Mouse (Mus musculus) fibroblast of lung, adult 2 months (primary cell): ENCODE results near the gene Man2b1.
"Not testable (repeated sequence)": the region's sequence is repeated elsewhere in the genome, so short reads cannot be mapped to it uniquely, and the experiment has no call there.

ENCODE experiments used
- DNase-seq: peaks from one replicate; pipeline ENCODE4 v3.0.0-alpha.2; 2011; ENCODE audit warnings: low read depth

The Man2b1 gene

DNA sequence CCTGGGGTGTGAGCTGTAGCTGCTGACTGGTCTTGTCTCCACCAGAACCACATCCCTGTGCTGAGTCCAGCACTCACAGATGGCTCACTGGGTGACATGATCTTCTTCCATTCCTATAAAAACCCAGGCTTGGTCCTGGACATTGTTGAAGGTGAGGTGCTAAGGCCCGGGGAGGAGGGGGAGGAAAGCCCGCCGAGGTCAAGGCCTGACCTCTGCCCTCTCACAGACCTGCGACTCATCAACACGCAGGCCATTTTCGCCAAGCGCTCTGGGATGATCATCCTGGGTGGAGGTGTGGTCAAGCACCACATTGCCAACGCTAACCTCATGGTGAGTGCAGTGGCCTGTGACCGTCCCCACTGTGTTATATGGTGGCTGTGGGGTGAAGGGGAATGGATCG is 8.9 kb upstream of the Man2b1 start:
- no peak for DNase-seq

DNA sequence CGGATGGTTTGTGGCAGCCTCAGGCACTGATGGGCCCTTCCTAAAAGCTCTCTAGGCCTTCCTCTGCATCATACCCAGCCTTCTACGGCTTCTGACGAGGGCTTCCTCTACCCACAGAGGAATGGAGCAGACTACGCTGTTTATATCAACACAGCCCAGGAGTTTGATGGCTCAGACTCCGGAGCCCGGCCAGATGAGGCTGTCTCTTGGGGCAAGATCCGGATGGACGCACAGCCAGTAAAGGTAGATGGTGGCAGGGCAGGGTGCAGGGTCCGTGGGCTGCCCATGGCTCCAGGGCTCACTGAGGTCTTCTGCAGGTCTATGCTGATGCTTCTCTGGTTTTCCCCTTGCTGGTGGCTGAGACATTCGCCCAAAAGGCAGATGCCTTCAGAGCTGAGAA is 8.5 kb upstream of the Man2b1 start:
- no peak for DNase-seq

DNA sequence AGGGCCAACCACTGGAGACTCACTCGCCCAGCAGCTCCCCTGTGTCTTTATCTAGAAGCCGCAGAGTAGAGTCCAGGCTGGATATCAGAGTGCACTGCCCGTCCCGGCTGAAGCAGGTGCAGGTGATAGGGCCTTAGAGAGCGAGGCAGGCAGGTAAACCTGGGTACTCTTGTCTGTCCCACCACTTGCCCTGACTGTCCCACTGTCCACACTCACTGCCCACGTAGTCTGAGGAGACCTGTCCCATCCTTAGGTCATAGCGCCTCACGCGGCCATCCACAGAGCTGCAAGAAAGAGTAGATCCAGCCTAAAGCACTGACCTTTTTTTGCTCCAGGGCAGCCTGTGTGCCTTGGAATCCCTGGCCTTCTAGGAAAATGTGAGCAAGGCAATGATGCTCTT is 7.1 kb upstream of the Man2b1 start:
- DNase-seq, result no peak

DNA sequence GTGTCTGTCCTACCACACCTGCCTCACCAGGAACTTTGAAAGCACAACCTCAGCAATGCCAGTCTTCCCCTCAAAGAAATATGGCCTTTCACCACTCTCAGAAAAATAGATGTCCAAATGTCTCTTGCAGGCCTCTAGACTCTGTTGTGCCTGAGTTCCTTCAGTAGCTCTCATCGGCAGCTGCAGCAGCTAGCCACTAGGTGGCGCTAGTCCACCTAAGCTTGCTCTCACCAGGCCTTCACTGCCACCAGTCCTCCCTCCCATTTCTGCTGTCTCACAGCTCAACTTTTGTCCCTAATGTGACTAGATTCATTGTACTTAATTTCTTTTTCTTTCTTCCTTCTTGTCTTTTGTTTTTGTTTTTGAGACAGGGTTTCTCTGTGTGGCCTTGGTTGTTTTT is 6.1 kb upstream of the Man2b1 start:
- no peak for DNase-seq

DNA sequence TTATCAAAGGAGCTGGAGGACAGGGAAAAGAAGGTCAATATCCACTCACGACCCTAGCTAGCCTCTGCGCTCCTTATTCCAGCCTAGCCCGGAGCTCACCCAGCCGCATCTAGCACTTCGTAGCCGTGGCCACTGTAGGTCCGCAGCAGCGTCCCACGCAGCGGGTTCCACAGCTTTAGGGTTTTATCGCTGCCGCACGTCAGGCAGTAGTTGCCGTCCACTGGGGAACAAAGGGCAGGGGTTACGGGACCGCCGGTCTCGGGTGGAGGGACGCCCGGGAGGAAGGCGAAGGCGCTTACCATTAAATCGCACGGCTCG is 2.9 kb upstream of the Man2b1 start:
- no peak for DNase-seq

DNA sequence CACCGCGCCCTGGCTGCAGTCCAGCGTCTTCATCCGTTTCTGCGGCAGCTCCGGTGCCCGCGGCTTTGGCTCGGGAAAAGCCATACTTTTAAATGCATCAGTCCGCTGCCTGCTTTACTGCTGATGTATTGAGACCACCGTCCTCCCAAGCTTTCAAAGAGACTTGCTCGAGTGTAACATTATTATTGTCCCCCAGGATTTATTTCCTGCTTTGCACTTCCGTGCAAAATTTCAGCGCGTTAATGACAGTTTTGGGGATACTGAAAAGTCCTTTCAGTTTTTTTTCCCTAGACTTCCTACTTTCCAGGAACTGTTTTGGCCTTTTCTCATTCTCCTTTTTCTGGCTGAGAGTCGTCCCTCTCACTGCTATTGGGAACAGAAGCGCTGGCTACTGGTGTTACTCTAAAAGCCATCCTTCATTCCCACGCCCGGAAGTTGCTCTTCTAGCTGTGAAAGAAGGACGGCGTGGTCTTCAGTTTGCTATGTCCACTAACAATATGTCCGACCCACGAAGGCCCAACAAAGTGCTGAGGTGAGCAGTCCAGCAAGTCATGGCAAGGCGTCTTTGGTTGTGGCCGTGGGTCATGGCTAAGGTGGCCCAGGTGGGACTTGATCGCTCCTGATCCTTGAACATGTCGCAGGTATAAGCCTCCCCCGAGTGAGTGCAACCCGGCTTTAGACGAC is 2.4 kb upstream of the Man2b1 start, which contains the start of gene Wdr83os:
Wdr83os (plus strand) TSS at position 209 of the 684 bp plus-strand sequence.
- DNase-seq, result no peak

DNA sequence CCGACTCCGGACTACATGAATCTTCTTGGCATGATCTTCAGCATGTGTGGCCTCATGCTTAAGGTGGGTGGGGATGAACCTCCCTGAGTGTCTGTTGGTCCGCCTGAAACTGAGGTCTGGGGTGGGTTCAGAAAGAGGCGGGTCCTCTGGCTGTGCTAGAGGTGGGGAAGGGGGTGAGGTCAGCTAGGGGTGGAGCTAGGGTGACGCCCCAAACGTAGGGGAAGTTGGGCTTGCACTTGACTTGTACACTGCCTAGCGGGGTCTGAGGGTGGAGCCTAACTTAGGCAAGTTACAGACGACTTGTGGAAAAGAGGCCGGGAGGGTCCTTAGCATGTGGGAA is 1.9 kb upstream of the Man2b1 start, which contains the start of gene Wdr83:
Wdr83 (minus strand) TSS at position 91 of the 340 bp plus-strand sequence.
- no peak for DNase-seq

DNA sequence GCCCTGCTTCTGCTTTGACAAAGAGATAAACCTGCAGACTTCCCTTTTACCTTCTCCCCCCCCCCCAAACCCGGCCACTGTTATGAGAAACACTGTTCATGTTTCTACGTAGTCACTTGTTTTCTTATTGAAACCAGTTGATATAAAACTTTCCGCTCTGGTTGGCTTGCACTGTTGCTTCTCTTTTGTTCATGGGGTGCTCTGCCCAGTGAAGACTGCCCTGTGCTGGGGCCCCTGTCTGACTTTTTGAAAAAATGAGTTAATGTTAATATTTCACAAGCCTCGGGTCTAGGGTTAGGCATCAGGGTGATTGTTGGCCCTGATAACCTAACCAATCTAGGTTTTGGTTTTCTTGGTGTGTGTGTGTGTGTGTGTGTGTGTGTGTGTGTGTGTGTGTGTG is 901 bp upstream of the Man2b1 start:
- not testable (repeated sequence) for DNase-seq

DNA sequence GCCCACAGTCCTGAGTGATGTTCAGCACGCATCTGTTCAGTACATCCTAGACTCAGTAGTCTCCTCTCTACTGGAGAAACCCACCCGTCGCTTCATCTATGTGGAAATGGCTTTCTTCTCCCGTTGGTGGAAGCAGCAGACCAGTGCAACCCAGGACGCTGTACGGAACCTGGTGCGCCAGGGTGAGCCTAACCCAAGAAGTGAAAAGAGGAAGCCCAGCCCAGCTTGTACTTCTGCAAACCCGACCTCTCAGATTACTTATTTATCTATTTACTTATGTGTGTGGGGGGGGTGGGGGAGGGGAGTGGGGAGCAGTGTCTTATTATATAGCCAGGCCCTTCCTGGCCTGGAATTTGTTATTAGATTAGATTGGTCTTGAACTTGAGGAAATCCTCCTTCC is 1.6 kb downstream of the Man2b1 start:
- no peak for DNase-seq

DNA sequence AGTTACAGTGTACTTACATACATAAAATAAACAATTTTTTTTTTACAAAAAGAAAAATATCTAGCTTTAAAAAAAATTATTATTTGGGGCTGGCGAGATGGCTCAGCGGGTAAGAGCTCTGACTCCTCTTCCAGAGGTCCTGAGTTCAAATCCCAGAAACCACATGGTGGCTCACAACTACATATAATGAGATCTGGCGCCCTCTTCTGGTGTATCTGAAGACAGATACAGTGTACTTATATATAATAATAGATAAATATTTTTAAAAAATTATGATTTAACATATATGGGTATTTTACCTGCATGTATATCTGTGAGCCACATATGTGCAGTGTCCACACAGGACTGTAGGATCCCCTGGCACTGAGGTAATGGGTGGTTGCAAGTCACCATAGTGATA is 3.2 kb downstream of the Man2b1 start:
- no peak for DNase-seq

DNA sequence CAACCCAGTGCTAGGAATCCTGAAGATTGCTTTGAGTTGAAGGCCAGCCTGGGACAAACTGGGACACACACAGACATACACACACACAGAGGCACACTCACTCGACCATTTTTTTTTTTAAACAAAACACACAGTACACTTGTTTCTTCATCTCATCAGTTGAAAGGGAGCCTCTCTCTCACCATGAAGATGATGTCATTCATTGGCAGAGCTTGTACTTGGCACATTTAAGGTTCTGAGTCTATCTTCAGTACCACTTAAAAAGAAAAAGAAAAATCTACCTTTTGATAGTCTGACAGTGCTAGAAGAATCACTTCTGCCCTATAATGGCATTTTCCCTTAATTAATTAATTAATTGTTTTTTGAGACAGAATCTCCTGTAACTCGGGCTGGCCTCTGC is 5.7 kb downstream of the Man2b1 start:
- DNase-seq, result no peak

DNA sequence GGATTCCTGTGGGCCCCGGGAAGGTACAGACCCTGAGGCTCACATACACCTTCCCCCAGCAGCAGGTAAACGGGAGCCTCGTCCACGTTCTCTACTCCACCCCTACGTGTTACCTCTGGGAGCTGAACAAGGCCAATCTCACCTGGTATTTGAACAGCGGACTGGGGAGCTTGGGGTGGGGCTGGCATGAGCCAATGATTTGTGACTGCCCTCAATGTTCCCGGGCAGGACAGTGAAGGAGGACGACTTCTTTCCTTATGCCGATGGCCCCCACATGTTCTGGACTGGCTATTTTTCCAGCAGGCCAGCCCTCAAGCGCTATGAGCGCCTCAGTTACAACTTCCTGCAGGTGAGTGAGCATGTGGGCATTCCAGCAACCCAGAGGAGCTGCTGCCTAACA is 7.8 kb downstream of the Man2b1 start:
- DNase-seq, result no peak

DNA sequence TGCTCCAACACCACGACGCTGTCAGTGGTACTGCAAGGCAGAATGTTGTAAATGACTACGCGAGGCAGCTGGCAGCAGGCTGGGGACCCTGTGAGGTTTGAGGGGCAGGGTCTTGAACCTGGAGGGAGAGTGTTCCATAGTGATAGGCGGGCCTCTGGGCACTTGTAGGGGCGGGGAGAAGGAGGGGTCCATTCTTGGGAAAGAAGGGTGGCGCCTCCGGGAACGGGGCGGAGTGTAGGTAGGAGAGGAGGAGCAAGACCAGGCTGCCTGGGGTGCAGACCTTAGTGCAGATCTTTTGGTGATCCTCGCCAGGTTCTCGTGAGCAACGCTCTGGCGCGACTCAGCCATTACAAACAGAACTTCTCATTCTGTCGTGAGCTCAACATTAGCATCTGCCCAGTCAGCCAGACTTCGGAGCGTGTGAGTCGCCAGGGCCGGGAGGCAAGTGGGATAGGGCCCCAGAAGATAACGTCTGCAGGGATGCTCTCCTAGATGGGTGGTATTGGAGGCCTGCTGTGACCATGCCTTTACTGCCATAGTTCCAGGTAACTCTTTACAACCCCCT is 8.5 kb downstream of the Man2b1 start:
- no peak for DNase-seq

DNA sequence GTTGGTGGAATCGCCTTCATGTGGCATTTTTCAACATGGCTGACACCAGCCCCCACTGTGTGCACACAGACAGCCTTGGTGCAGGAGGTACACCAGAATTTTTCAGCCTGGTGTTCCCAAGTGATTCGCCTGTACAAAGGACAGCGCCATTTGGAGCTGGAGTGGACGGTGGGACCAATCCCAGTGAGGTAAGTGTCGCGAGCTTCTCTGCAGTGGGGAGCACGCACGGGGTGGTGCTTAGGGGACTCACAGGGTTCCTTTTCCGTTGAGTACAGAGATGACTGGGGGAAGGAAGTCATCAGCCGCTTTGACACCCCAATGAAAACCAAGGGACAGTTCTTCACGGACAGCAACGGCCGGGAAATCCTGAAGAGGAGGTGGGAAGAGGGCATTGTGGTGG is 12.0 kb downstream of the Man2b1 start:
- no peak for DNase-seq

DNA sequence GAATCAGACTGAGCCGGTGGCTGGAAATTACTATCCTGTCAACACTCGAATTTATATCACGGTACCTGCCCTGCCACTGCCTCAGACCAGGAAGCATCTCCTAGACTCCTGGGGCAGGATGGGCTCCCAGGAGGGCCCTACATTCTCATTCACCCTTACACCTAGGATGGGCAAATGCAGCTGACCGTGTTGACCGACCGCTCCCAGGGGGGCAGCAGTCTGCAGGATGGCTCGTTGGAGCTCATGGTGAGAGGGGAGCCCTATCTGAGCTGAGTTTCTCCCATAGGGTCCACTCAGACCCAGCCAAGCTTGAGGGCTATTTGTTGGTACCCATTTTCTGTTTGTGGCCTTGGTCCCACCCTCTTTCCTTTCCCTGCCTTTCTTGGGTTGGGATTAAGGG is 12.5 kb downstream of the Man2b1 start:
- no peak for DNase-seq

DNA sequence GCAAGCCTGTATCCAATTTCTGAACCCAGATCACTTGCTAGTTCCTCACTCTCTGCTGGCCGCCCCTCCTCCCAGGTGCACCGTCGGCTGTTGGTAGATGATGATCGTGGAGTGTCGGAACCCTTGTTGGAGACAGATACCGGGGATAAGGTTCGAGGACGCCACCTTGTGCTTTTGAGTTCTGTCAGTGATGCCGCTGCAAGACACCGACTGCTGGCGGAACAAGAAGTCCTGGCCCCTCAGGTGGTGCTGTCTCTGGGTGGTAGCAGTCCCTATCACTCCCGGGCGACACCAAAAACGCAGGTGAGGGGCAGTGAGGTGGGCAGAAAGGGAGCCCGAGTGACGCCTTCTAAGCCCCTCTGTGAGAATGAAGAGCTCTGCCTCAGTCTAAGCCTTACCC is 13.1 kb downstream of the Man2b1 start:
- DNase-seq, result no peak

DNA sequence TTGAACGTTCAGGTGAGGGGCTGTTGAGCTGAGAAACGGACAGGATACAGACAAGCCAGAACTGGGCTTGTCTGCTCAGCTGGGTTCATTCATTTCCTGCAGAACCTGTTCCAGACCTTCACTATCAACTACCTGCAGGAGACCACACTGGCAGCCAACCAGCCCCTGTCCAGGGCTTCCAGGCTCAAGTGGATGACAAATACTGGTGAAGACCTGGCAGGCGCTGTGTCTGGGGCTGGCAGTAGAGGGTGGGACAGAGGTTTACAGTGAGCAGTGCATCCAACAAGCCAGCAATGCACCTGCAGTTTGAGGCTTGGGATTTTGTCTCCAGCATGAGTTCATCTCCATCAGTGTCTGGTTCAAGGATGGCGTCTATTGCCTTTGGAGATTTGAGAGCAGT is 13.8 kb downstream of the Man2b1 start:
- DNase-seq, result no peak

DNA sequence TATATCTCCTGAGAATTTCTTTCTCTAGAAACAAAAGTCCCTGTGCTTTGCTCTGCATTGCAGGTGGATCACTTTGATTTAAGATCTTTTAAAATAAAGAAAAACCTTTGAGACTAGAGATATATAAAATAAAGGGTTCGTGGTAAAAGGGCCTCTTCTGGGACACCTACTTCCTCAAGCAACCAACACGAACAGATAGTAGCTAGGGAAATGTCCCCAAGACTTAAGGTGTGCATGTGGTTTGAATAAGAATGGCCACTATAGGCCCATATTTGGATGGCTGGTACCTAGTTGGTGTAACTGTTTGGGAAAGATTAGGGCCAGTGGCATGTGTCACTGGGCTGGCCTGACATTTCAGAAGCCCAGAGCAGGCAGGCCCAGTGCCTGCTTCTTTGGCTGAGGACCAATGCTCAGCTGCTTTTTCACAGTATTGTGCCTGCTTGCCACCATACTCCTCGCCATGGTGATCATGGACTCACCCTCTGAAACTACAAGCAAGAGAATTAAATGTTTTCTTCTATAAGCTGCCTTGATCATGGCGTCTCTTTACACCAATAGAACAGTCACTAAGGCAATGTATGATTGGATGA is 17.1 kb downstream of the Man2b1 start:
- no peak for DNase-seq

DNA sequence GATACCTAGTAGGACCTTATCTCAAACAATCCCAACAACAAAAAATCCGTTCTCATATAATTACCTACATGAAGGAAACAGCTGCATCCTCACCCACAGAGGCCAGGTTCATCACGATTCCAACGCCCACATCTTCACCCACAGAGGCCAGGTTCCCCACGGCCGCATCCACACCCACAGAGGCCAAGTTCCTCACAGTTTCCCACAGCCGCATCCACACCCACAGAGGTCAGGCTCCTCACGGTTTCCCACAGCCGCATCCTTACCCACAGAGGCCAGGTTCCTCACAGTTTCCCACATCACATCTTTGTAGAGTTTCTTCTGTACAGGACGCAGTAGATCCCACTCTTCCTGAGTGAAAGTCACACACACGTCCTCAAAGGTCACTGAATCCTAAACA is 30.2 kb downstream of the Man2b1 start:
- DNase-seq, result no peak

DNA sequence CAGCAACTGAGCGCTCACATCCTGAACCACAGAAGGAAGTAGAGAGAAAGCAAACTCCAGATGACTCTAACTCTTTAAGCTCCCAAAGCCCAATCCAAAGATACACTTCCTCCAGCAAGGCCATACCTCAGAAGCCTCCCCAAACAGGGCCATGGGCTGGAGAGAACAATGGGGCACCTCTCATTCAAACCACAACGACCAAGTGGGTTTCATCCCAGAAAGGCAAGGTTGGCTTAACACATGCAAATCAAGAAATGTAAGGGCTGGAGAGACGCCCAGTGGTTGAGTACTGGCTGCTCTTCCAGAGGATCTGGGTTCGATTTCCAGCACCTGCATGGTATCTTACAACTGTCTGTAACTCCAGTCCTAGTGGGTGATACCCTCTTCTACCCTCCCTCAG is 32.4 kb downstream of the Man2b1 start:
- DNase-seq, result no peak

DNA sequence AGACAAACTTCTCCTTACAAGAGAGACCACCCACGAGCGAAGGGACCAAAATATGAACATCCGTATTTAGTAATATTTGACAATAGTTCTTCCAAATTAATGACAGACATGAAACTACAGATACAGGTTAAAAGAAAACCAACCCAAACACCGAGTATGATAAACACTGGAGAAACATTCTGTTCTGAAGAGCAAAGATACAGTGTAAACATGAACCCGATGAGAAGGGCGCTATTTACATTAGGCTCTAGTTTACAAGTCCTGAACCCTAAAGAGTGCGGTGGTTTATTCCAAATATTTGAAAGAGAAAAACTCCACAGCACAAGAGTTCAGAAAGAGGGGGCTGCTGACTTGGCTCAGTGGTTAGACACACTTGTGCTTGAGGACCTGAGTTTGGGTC is 33.9 kb downstream of the Man2b1 start:
- DNase-seq, result no peak

DNA sequence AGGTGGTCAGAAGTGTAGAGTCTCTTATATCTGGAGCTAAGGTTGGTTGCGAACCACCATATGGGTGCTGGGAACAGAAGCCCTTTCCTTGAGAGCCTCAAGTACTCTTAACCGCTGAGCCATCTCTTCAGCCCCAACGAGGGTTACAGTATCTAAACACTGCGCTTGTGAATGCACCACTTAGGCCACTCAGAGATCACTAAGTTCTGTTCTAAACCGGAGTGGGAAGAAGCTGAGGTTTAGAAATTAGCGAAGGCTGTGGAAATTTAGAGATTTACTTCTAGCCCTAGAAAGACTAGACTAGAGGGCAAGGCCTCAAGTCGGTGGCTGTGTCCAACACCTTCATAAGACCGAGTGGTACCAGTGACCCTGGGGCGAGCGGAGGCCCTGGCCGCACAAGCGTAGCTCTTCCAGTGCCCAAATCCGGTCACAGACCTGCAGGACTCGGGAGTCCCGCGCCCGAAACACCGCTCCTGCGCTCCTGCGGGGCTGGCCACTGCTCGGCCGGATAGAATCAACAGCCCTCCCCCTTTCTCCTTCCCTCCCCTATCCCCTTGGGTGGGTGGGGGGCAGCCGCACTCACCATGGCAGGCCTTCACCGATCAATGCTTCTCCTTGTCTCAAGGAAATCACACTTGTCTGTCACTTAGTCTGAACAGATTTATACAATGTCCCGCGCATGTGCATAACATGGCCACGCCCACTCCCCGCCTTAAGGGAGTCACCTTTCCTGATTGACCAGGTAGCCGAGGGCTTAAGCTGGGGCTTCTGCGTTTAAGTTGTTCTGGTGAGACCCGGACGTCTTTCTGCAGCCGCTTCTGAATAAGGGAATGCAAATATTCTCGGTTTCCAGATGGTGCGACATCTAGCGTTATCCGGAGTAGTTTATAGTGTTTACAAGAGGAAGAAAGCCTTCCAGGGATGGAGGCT is 36.2 kb downstream of the Man2b1 start:
- DNase-seq, result peak; percentile 54

DNA sequence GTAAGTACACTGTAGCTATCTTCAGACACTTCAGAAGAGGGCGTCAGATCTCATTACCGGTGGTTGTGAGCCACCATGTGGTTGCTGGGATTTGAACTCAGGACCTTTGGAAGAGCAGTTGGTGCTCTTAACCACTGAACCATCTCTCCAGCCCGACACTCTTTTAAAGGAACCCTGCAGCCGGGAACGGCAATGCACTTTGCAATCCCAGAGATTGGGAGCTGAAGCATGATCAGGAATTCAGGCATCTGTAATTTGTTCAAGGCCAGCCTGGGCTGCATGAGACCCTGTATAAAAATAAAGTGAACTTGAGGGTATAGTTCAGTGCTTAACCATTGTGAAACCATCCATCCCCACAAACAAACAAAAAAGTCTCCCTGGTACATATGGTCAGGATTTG is 37.2 kb downstream of the Man2b1 start:
- not testable (repeated sequence) for DNase-seq
